Mouse (Mus musculus): ENCODE measurements around the gene Gm27179.
"Not testable (repeated sequence)": the region's sequence is repeated elsewhere in the genome, so short reads cannot be mapped to it uniquely, and the experiment has no call there.

The Gm27179 gene

GRCm38 (mm10) chr14:69512449-69512848, at the start of gene Gm27179:
Gene Gm27179, minus strand, starts transcription at chr14:69512549.
- in situ Hi-C loops (cut with MboI): not testable (repeated sequence)

GRCm38 (mm10) chr14:69557550-69557949, 45.2 kb upstream of the Gm27179 start:
- in situ Hi-C loops (cut with MboI): not testable (repeated sequence)

- in situ Hi-C loops (cut with MboI): not testable (repeated sequence)
Measured at GRCm38 (mm10) chr14:69556820-69557219, 44.5 kb upstream of the Gm27179 start.

GRCm38 (mm10) chr14:69555110-69555831, 42.9 kb upstream of the Gm27179 start, which contains the start of gene Entpd4b:
Gene Entpd4b, plus strand, starts transcription at chr14:69555424.
- in situ Hi-C loops (cut with MboI): not testable (repeated sequence)

GRCm38 (mm10) chr14:69547310-69547709, 35.0 kb upstream of the Gm27179 start:
- in situ Hi-C loops (cut with MboI): not testable (repeated sequence)

- in situ Hi-C loops (cut with MboI): not testable (repeated sequence)
Measured at GRCm38 (mm10) chr14:69545052-69545451, 32.7 kb upstream of the Gm27179 start.

GRCm38 (mm10) chr14:69544033-69544432, 31.7 kb upstream of the Gm27179 start:
- in situ Hi-C loops (cut with MboI): not testable (repeated sequence)

- in situ Hi-C loops (cut with MboI): not testable (repeated sequence)
Measured at GRCm38 (mm10) chr14:69542695-69543094, 30.3 kb upstream of the Gm27179 start.

GRCm38 (mm10) chr14:69540113-69540512, 27.8 kb upstream of the Gm27179 start:
- in situ Hi-C loops (cut with MboI): not testable (repeated sequence)

GRCm38 (mm10) chr14:69536539-69536938, 24.2 kb upstream of the Gm27179 start:
- in situ Hi-C loops (cut with MboI): not testable (repeated sequence)

- in situ Hi-C loops (cut with MboI): not testable (repeated sequence)
Measured at GRCm38 (mm10) chr14:69526202-69526601, 13.9 kb upstream of the Gm27179 start.

- in situ Hi-C loops (cut with MboI): not testable (repeated sequence)
Measured at GRCm38 (mm10) chr14:69523001-69523400, 10.7 kb upstream of the Gm27179 start.

- in situ Hi-C loops (cut with MboI): not testable (repeated sequence)
Measured at GRCm38 (mm10) chr14:69520810-69521209, 8.5 kb upstream of the Gm27179 start.

- in situ Hi-C loops (cut with MboI): not testable (repeated sequence)
Measured at GRCm38 (mm10) chr14:69507000-69507399, 5.3 kb downstream of the Gm27179 start.

- in situ Hi-C loops (cut with MboI): not testable (repeated sequence)
Measured at GRCm38 (mm10) chr14:69503174-69503573, 9.2 kb downstream of the Gm27179 start, which contains the start of gene Gm16867. Gene Gm16867, minus strand, starts transcription at chr14:69503362.

GRCm38 (mm10) chr14:69502440-69503150, 9.8 kb downstream of the Gm27179 start:
- in situ Hi-C loops (cut with MboI): not testable (repeated sequence)

- in situ Hi-C loops (cut with MboI): not testable (repeated sequence)
Measured at GRCm38 (mm10) chr14:69496259-69496658, 16.1 kb downstream of the Gm27179 start.

GRCm38 (mm10) chr14:69494946-69495345, 17.4 kb downstream of the Gm27179 start:
- in situ Hi-C loops (cut with MboI): not testable (repeated sequence)

- in situ Hi-C loops (cut with MboI): not testable (repeated sequence)
Measured at GRCm38 (mm10) chr14:69494522-69494921, 17.8 kb downstream of the Gm27179 start.

GRCm38 (mm10) chr14:69488001-69488400, 24.3 kb downstream of the Gm27179 start:
- in situ Hi-C loops (cut with MboI): not testable (repeated sequence)

- in situ Hi-C loops (cut with MboI): not testable (repeated sequence)
Measured at GRCm38 (mm10) chr14:69485466-69486135, 26.7 kb downstream of the Gm27179 start.

- in situ Hi-C loops (cut with MboI): not testable (repeated sequence)
Measured at GRCm38 (mm10) chr14:69473941-69474646, 38.3 kb downstream of the Gm27179 start.
